Mouse (Mus musculus) heart, adult 2 months (tissue): ENCODE measurements at regions not wholly inside any gene's neighbourhood (a gene's known extent, or its start where the extent isn't known, plus 50 kb on each side); places are given as distances from the start of the nearest gene placed in this dataset.

ENCODE experiments used
- DNase-seq, 2 experiments: peaks; one replicate each; pipeline ENCODE4 v3.0.0; 2021
- H3K27ac ChIP-seq: fragments of 200-600 bp; 2 replicates; pipeline ENCODE4 v1.8.1; 2022
- H3K27me3 ChIP-seq: fragments of 200-500 bp; 2 replicates; pipeline ENCODE4 v1.6.1; 2012; ENCODE audit warnings: mild to moderate bottlenecking, low read length, inconsistent platforms, mixed read lengths; ENCODE audit not compliant: control insufficient read depth, insufficient read depth
- H3K36me3 ChIP-seq: fragments of 200-500 bp; 2 replicates; pipeline ENCODE4 v1.6.1; 2012; ENCODE audit warnings: low read length, inconsistent platforms; ENCODE audit not compliant: control insufficient read depth, insufficient read depth
- H3K4me1 ChIP-seq: fragments of 200-500 bp; 2 replicates; pipeline ENCODE4 v1.6.1; 2011; ENCODE audit warnings: low read length; ENCODE audit not compliant: control insufficient read depth, insufficient read depth
- H3K4me3 ChIP-seq: fragments of 200-600 bp; 2 replicates; pipeline ENCODE4 v1.8.1; 2022
- H3K79me2 ChIP-seq: fragments of 200-500 bp; replicated peaks from 2 replicates; pipeline ENCODE4 v1.6.1; 2012; ENCODE audit warnings: mild to moderate bottlenecking, inconsistent platforms, low read length, moderate library complexity, mixed read lengths; ENCODE audit not compliant: control insufficient read depth, insufficient read depth
- H3K9ac ChIP-seq: fragments of 200-500 bp; 2 replicates; pipeline ENCODE4 v1.6.1; 2012; ENCODE audit warnings: low read depth, mild to moderate bottlenecking, control low read depth, inconsistent platforms, low read length, mixed read lengths
- CTCF ChIP-seq: fragments of 200-600 bp; IDR thresholded peaks from 2 replicates; pipeline ENCODE4 v1.8.1; 2022; ENCODE audit warnings: antibody characterized with exemption, mild to moderate bottlenecking, moderate library complexity
- EP300 ChIP-seq: fragments of 200-500 bp; IDR thresholded peaks from 2 replicates; pipeline ENCODE4 v1.6.1; 2011; ENCODE audit warnings: low read depth, low read length, control low read depth; ENCODE audit not compliant: insufficient read depth
- POLR2A ChIP-seq: fragments of 200-500 bp; IDR thresholded peaks from 2 replicates; pipeline ENCODE4 v1.6.1; 2011; ENCODE audit warnings: mild to moderate bottlenecking, low read depth, low read length, control low read depth; ENCODE audit not compliant: insufficient read depth
- WGBS: fragments of 180-500 bp; shearing (Covaris S2); methylation state at CpG from one replicate; pipeline ENCODE4 v1.1.7; 2018; 5-methylcytosine and 5-hydroxymethylcytosine counted together
- intact Hi-C: fragments of 180-260 bp; cut with DNase I; formaldehyde crosslinking; loops from one replicate; pipeline ENCODE4 v1.15.1; 2025

GRCm38 (mm10) chr3:63610113-63610919 is 126.6 kb upstream of the Gm34302 start:
- H3K36me3 ChIP-seq, result no peaks in the 10 kb centered on the region
- no peaks in the 10 kb centered on the region for H3K4me1 ChIP-seq
- TF ChIP-seq EP300, result no peak
- no peak for TF ChIP-seq POLR2A
- TF ChIP-seq CTCF, result no peak
- no peak overlapping the region for H3K4me3 ChIP-seq
- no peak overlapping the region for H3K27ac ChIP-seq
- H3K9ac ChIP-seq, result no peak overlapping the region
- intact Hi-C loops, result no loop called here
- no peak for DNase-seq
- WGBS, result 35% methylated on average over 5 of the region's 5 CpGs
- H3K79me2 ChIP-seq, result no peaks in the 10 kb centered on the region
- H3K27me3 ChIP-seq, result no peaks in the 10 kb centered on the region

GRCm38 (mm10) chr3:63609454-63610112 is 125.9 kb upstream of the Gm34302 start:
- Histone ChIP-seq H3K27me3 (no peaks in the 10 kb centered on the region), H3K9ac (no peak overlapping the region), H3K79me2 (no peaks in the 10 kb centered on the region), H3K4me1 (no peaks in the 10 kb centered on the region), H3K36me3 (no peaks in the 10 kb centered on the region), H3K4me3 (no peak overlapping the region), H3K27ac (no peak overlapping the region)
- no peak for TF ChIP-seq EP300
- TF ChIP-seq POLR2A, result no peak
- TF ChIP-seq CTCF, result no peak
- DNase-seq, result no peak
- 19% methylated on average over 17 of the region's 17 CpGs for WGBS
- intact Hi-C loops, result no loop called here

- 81% methylated on average over 15 of the region's 15 CpGs for WGBS
- no peaks in the 10 kb centered on the region for H3K36me3 ChIP-seq
- no peak for DNase-seq
- no peaks in the 10 kb centered on the region for H3K79me2 ChIP-seq
- H3K27me3 ChIP-seq, result no peaks in the 10 kb centered on the region
- H3K9ac ChIP-seq, result no peak overlapping the region
- intact Hi-C loops, result no loop called here
- H3K4me1 ChIP-seq, result no peaks in the 10 kb centered on the region
- H3K4me3 ChIP-seq, result no peak overlapping the region
- no peak overlapping the region for H3K27ac ChIP-seq
- no peak for TF ChIP-seq POLR2A
- TF ChIP-seq CTCF, result no peak
- TF ChIP-seq EP300, result no peak
These were observed 99.3 kb upstream of the Gm34302 start for GRCm38 (mm10) chr3:63582717-63583696.

- 69% methylated on average over 6 of the region's 6 CpGs for WGBS
- intact Hi-C loops, result no loop called here
These were observed 98.5 kb upstream of the Gm34302 start for GRCm38 (mm10) chr3:63582180-63582579.

DNA sequence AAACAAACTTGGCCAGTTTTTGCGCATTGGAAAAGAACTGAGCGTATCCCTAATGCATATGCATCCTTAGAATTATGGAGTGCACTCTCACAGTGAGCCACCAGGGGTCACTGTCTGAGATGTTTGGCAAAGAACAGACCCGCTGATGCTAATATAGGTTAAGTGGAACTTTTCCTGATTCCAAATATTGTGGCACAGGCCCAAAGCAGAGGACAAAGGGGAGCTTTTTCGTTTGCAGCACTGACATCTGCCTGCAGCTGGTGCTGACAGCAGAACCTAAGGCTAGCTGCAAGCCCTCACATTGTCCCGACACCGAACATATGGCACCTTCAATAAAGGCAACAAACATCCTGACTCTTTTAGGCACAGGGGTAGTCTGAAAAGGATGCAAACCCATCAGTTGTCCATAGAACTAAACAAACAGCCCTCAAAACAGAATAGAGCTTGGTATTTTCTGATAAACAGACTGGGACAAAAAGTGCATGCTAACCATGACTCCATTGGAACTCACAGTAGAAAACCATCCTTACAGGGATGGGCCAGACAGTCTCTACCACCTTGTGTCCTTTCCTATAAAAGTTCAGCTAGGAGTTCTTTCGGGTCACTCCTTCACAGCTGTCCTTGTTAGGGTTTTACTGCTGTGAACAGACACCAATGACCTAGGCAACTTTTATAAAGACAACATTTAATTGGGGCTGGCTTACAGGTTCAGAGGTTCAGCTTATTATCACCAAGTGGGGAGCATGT is 87.1 kb upstream of the Gm34302 start:
- DNase-seq, result peak; percentile 31 to 64
- intact Hi-C loops, result loop anchor here (1.0 kb wide), 1 partner anchor 298 kb away; no protein-coding TSS in a partner anchor
- H3K27ac ChIP-seq, result no peak overlapping the region
- WGBS, result 40% methylated on average over 7 of the region's 7 CpGs
- no peaks in the 10 kb centered on the region for H3K79me2 ChIP-seq
- H3K27me3 ChIP-seq, result no peaks in the 10 kb centered on the region
- H3K4me1 ChIP-seq, result no peaks in the 10 kb centered on the region
- no peak overlapping the region for H3K9ac ChIP-seq
- TF ChIP-seq CTCF (peak; percentile 90), EP300 (no peak)
- H3K36me3 ChIP-seq, result no peaks in the 10 kb centered on the region
- H3K4me3 ChIP-seq, result no peak overlapping the region

More at GRCm38 (mm10) chr3:63582180-63582579, 98.5 kb upstream of the Gm34302 start:
- no peak overlapping the region for H3K9ac ChIP-seq
- no peak overlapping the region for H3K27ac ChIP-seq
- no peaks in the 10 kb centered on the region for H3K27me3 ChIP-seq
- no peaks in the 10 kb centered on the region for H3K79me2 ChIP-seq
- no peak overlapping the region for H3K4me3 ChIP-seq
- H3K4me1 ChIP-seq, result no peaks in the 10 kb centered on the region
- DNase-seq, result no peak
- no peaks in the 10 kb centered on the region for H3K36me3 ChIP-seq
- TF ChIP-seq CTCF (no peak), POLR2A (no peak), EP300 (no peak)
